Mouse (Mus musculus): Measurements from ENCODE around the gene Adrm1.

DNA sequence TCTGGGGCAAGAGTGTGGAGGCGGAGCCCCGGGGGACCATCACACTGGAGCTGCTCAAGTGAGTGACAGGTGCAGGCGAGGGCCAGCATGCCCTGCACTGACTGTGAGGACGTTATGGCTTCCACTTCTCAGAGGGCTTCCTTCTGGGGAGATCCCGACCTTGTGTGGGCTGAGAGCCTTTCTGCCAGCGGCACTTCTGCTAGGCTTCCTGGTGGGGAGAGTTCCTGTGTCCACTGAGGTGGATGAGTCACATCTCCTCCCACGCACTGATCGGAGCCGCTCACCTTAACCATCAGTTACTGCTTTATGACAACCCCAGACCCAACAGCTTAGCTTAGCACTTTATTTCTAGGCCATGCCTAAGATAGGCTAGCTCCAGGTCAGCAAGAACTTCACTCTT, 22.7 kb upstream of the Adrm1 start:
- no peak for TF ChIP-seq CTCF (conservative IDR thresholded peaks at IDR 0.05; ENCODE audit: low read length)
- TF ChIP-seq NANOG (IDR thresholded peaks at IDR 0.05; ENCODE audit: borderline replicate concordance, low read length), result no peak
- no peak for TF ChIP-seq POU5F1 (IDR thresholded peaks at IDR 0.05; ENCODE audit: borderline replicate concordance, low read length)

All from E14TG2a.4 (cell line).